Mouse (Mus musculus): Measurements from ENCODE around the gene Lef1. TPM values are rescaled to one million over a fixed set of nuclear protein-coding genes. Genes with fewer than 3 reads are reported as not detected.

The Lef1 gene
- polyA plus RNA-seq, 1 experiment = 4.5 TPM

DNA sequence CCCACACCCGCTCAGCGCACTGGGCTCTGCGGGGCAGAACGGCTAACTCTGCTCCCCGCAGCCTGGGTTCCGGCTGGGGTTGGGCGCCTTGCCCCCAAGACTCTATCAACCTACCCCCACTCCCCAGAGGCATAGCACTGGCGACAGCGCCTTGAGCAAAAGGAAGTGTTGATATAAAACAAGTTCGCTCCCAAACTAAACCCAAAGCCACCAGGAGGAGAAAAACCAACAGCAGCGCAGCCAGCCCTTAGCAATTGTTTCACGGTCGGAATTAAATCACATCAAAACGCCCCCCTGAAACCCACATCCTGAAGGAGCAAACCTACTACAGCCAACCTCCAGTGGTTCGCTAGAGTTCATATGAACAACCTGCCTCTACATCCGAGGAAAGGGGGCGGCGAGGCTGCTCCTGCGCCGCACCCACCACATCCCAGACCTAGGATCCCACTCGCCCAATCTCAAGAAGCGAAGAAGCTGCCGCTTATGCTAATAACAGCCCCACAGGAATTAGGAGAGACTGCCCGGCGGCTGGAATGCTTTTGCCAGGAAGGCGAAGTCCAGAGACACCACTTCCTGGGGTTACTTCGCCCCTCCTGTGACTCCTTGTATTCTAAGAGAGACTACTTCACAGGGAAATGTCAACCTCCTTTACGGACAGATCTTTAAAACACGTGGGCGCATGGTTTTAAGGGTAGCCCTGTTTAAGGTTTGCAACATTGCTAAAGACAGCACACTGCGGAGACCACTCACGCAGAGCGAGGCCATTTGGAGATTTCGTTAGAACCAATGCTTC is 2.8 kb upstream of the Lef1 start:
- TF ChIP-seq USF1 (IDR thresholded peaks at IDR 0.05; ENCODE audit: low read depth) (no peak), MYOG (IDR thresholded peaks at IDR 0.05; ENCODE audit: control insufficient read depth in 1 of 3, insufficient read depth in 1 of 3, insufficient read length in 2 of 3, low read depth in 2 of 3) (no peak), TCF3 (IDR thresholded peaks at IDR 0.05; ENCODE audit: insufficient read length, low read depth) (no peak), MYOD1 (IDR thresholded peaks at IDR 0.05; ENCODE audit: control insufficient read depth in 1 of 3, insufficient read length in 2 of 3, low read depth in 2 of 3) (no peak), REST (IDR thresholded peaks at IDR 0.05; ENCODE audit: insufficient read depth, insufficient read length) (no peak), SRF (IDR thresholded peaks at IDR 0.05; ENCODE audit: control insufficient read depth, insufficient read length, low read depth) (no peak), CEBPB (IDR thresholded peaks at IDR 0.05; ENCODE audit: insufficient read depth, poor library complexity, severe bottlenecking) (no peak), E2F4 (IDR thresholded peaks at IDR 0.05; ENCODE audit: insufficient read depth) (no peak), POLR2AphosphoS2 (IDR thresholded peaks at IDR 0.05; ENCODE audit: insufficient read length, low read depth) (no peak), POLR2A (IDR thresholded peaks at IDR 0.05; ENCODE audit: insufficient read length, low read depth) (no peak)
- H3K4me2 ChIP-seq (ENCODE audit: low read depth) = no peak overlapping the region
- no peaks in the 10 kb centered on the region for H3K27me3 ChIP-seq (ENCODE audit: control insufficient read depth, insufficient read depth, insufficient read length)
- no peak overlapping the region for H3K4me3 ChIP-seq
- H3K36me3 ChIP-seq (ENCODE audit: control insufficient read depth, insufficient read depth) = no peaks in the 10 kb centered on the region
- H3K79me2 ChIP-seq (ENCODE audit: control insufficient read depth, insufficient read depth) = peaks cover 2% of the 10 kb centered on the region
- no peak overlapping the region for H3ac ChIP-seq (ENCODE audit: control insufficient read depth, insufficient read length)

DNA sequence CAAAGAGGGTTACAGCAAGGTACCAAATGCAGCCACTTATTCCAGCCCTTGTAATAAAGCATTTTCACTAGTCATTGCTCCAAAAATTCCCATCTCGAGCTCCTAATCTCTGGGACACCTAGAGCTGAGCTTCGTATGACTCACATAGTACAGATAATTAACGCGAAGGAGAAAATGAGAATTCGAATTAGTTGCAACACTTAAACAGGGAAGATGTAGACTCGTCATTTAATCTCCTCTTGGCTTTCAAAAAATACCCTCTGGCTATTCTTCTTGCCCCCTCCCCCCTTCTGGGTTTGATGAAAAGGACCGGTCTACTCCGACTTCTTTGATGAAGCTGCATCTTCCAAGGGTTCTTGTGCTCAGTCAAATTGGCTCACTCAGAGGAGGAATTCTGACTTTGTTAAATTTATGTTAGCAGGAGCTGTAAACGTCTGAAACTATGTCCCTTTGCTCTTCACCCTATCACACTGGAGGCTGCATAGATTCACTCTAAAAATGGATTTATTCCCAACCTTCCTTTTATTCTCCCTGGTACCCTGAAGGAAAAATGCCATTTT is 2.1 kb upstream of the Lef1 start:
- H3ac ChIP-seq (ENCODE audit: control insufficient read depth, insufficient read length) = no peak overlapping the region
- no peak overlapping the region for H3K4me3 ChIP-seq
- H3K27me3 ChIP-seq (ENCODE audit: control insufficient read depth, insufficient read depth, insufficient read length) = no peaks in the 10 kb centered on the region
- TF ChIP-seq MAX (IDR thresholded peaks at IDR 0.05; ENCODE audit: low read depth) = no peak
- TF ChIP-seq TCF3 (IDR thresholded peaks at IDR 0.05; ENCODE audit: insufficient read length, low read depth) = no peak
- no peak for TF ChIP-seq E2F4 (IDR thresholded peaks at IDR 0.05; ENCODE audit: insufficient read depth)
- TF ChIP-seq POLR2AphosphoS2 (IDR thresholded peaks at IDR 0.05; ENCODE audit: insufficient read length, low read depth) = no peak
- TF ChIP-seq MYOG (IDR thresholded peaks at IDR 0.05; ENCODE audit: control insufficient read depth in 1 of 3, insufficient read depth in 1 of 3, insufficient read length in 2 of 3, low read depth in 2 of 3) = no peak
- peaks cover 8% of the 10 kb centered on the region for H3K79me2 ChIP-seq (ENCODE audit: control insufficient read depth, insufficient read depth)
- H3K36me3 ChIP-seq (ENCODE audit: control insufficient read depth, insufficient read depth) = no peaks in the 10 kb centered on the region
- H3K4me2 ChIP-seq (ENCODE audit: low read depth) = no peak overlapping the region

DNA sequence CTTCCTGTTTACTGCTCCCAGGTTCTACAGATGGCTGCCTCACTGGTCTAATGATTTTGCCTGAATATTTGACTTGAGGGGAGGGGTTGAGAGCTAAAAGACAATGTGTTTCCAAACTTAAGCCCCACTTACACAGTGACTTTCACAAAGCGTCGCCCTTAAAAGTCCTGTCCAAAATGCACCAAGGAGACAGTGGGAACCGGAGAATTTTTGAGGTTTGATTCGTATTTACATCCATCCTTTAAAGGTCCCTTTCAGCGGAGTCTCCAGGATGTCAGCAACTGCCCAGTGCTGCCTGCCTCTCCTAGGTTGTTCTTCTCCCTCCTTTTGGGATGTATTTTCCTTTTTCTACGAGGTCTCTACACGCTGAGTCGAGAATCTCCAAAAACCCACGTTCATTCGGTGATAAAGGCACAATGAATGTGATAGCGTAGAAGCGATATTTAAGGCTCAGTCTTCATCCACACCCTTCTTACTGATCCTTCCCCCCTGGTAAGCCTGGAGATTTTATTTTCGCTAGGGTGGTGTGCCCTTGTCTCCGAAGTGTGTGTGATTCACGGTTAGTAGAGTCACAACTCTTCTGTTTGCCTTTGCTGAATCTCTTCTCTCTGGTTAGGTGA is 1.1 kb upstream of the Lef1 start:
- peak overlapping the region; percentile 95 for H3K4me3 ChIP-seq

DNA sequence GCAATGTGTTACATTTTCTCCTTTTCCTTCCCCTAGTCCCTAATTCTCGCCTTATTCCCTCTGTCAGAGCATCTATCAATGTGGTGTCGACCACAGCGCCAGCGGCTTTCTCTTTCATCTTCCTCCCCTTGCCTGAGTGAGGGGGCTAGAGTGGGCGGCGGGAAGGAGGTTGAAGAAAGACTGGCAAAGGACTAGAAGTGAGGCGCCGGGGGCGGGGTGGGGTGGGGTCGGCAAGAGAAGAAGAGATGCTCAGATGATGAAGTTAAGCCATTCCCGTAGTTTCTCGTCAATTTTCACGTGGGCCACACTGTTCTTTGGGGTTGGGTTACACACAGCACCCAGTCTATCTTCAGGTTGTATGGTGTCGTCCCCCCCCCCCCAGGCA is 593 bp upstream of the Lef1 start:
- Histone ChIP-seq H3K79me2 (ENCODE audit: control insufficient read depth, insufficient read depth) (peaks cover 14% of the 10 kb centered on the region), H3K27me3 (ENCODE audit: control insufficient read depth, insufficient read depth, insufficient read length) (no peaks in the 10 kb centered on the region), H3K36me3 (ENCODE audit: control insufficient read depth, insufficient read depth) (no peaks in the 10 kb centered on the region), H3K4me3 (peak overlapping the region; percentile 95), H3ac (ENCODE audit: control insufficient read depth, insufficient read length) (peak overlapping the region; percentile 72), H3K4me2 (ENCODE audit: low read depth) (peak overlapping the region; percentile 13)
- TF ChIP-seq MYOG (IDR thresholded peaks at IDR 0.05; ENCODE audit: control insufficient read depth in 1 of 3, insufficient read depth in 1 of 3, insufficient read length in 2 of 3, low read depth in 2 of 3) = no peak
- TF ChIP-seq SRF (IDR thresholded peaks at IDR 0.05; ENCODE audit: control insufficient read depth, insufficient read length, low read depth) = no peak
- TF ChIP-seq REST (IDR thresholded peaks at IDR 0.05; ENCODE audit: insufficient read depth, insufficient read length) = no peak
- no peak for TF ChIP-seq CEBPB (IDR thresholded peaks at IDR 0.05; ENCODE audit: insufficient read depth, poor library complexity, severe bottlenecking)
- TF ChIP-seq POLR2A (IDR thresholded peaks at IDR 0.05; ENCODE audit: insufficient read length, low read depth) = no peak
- no peak for TF ChIP-seq TCF3 (IDR thresholded peaks at IDR 0.05; ENCODE audit: insufficient read length, low read depth)

More for the DNA sequence above, 1.1 kb upstream of the Lef1 start:
- H3K79me2 ChIP-seq (ENCODE audit: control insufficient read depth, insufficient read depth) = peaks cover 14% of the 10 kb centered on the region
- peak overlapping the region; percentile 13 for H3K4me2 ChIP-seq (ENCODE audit: low read depth)
- H3K36me3 ChIP-seq (ENCODE audit: control insufficient read depth, insufficient read depth) = no peaks in the 10 kb centered on the region
- H3ac ChIP-seq (ENCODE audit: control insufficient read depth, insufficient read length) = no peak overlapping the region
- TF ChIP-seq MYOG (IDR thresholded peaks at IDR 0.05; ENCODE audit: control insufficient read depth in 1 of 3, insufficient read depth in 1 of 3, insufficient read length in 2 of 3, low read depth in 2 of 3) (no peak), USF1 (IDR thresholded peaks at IDR 0.05; ENCODE audit: low read depth) (no peak), TCF12 (IDR thresholded peaks at IDR 0.05; ENCODE audit: insufficient read depth, poor library complexity, severe bottlenecking) (no peak), POLR2AphosphoS2 (IDR thresholded peaks at IDR 0.05; ENCODE audit: insufficient read length, low read depth) (no peak), MYOD1 (IDR thresholded peaks at IDR 0.05; ENCODE audit: control insufficient read depth in 1 of 3, insufficient read length in 2 of 3, low read depth in 2 of 3) (no peak), MAX (IDR thresholded peaks at IDR 0.05; ENCODE audit: low read depth) (no peak), CEBPB (IDR thresholded peaks at IDR 0.05; ENCODE audit: insufficient read depth, poor library complexity, severe bottlenecking) (no peak), E2F4 (IDR thresholded peaks at IDR 0.05; ENCODE audit: insufficient read depth) (no peak), SRF (IDR thresholded peaks at IDR 0.05; ENCODE audit: control insufficient read depth, insufficient read length, low read depth) (no peak)
- no peaks in the 10 kb centered on the region for H3K27me3 ChIP-seq (ENCODE audit: control insufficient read depth, insufficient read depth, insufficient read length)
